Mouse (Mus musculus) forebrain, embryonic 11.5 days (tissue): ENCODE results near the gene Mfsd5. TPM values are rescaled to one million over a fixed set of nuclear protein-coding genes. Genes with fewer than 3 reads are reported as not detected.

Source experiments
- ATAC-seq: fragments of 200-750 bp; cut with Nextera tagmentation; replicated peaks from 2 replicates; pipeline ENCODE4 v1.8.0; 2017; ENCODE audit warnings: moderate TSS enrichment; ENCODE audit not compliant: low FRiP score
- DNase-seq: peaks from one replicate; pipeline ENCODE4 v3.0.0-alpha.2; 2017; ENCODE audit warnings: low spot score
- H3K27ac ChIP-seq: fragments of 300-500 bp; sonication (generic); 2 replicates; pipeline ENCODE4 v1.5.1; 2014; ENCODE audit warnings: low read depth, low read length
- H3K27me3 ChIP-seq: fragments of 300-500 bp; sonication (generic); 2 replicates; pipeline ENCODE4 v1.6.1; 2014; ENCODE audit warnings: mild to moderate bottlenecking, low read length, mixed read lengths; ENCODE audit not compliant: control insufficient read depth, insufficient read depth
- H3K36me3 ChIP-seq: fragments of 300-500 bp; sonication (generic); 2 replicates; pipeline ENCODE4 v1.6.1; 2014; ENCODE audit warnings: mild to moderate bottlenecking, low read length, moderate library complexity, mixed read lengths; ENCODE audit not compliant: control insufficient read depth, insufficient read depth
- H3K4me1 ChIP-seq: fragments of 300-500 bp; sonication (generic); replicated peaks from 2 replicates; pipeline ENCODE4 v1.6.1; 2014; ENCODE audit warnings: low read length, mixed read lengths; ENCODE audit not compliant: control insufficient read depth, insufficient read depth
- H3K4me2 ChIP-seq: fragments of 300-500 bp; sonication (generic); 2 replicates; pipeline ENCODE4 v1.6.1; 2014; ENCODE audit warnings: low read depth, mild to moderate bottlenecking, low read length, moderate library complexity, mixed read lengths; ENCODE audit not compliant: severe bottlenecking
- H3K4me3 ChIP-seq: fragments of 300-500 bp; sonication (generic); 2 replicates; pipeline ENCODE4 v1.5.1; 2014; ENCODE audit warnings: low read depth, low read length
- H3K9ac ChIP-seq: fragments of 300-500 bp; sonication (generic); 2 replicates; pipeline ENCODE4 v1.6.1; 2014; ENCODE audit warnings: low read length
- H3K9me3 ChIP-seq: fragments of 300-500 bp; sonication (generic); 2 replicates; pipeline ENCODE4 v1.6.1; 2016; ENCODE audit warnings: low read length, mixed read lengths; ENCODE audit not compliant: control insufficient read depth
- WGBS: fragments of 180-500 bp; shearing (Covaris S2); extraction: QIAGEN DNeasy Blood & Tissue Kit; methylation state at CpG from one replicate; pipeline ENCODE4 v1.1.7; 2014; 5-methylcytosine and 5-hydroxymethylcytosine counted together
- polyA plus RNA-seq: library from polyadenylated mRNA; unstranded; fragments of >200 nt; fragmentation: Nextera tagmentation; extraction: Ambion mirVana; gene quantifications from 2 replicates; pipeline ENCODE4 v1.2.1, GENCODE M21; 2014

Mfsd5 gene
- polyA plus RNA-seq, result 55.6 and 64.7 TPM in 2 replicates

DNA sequence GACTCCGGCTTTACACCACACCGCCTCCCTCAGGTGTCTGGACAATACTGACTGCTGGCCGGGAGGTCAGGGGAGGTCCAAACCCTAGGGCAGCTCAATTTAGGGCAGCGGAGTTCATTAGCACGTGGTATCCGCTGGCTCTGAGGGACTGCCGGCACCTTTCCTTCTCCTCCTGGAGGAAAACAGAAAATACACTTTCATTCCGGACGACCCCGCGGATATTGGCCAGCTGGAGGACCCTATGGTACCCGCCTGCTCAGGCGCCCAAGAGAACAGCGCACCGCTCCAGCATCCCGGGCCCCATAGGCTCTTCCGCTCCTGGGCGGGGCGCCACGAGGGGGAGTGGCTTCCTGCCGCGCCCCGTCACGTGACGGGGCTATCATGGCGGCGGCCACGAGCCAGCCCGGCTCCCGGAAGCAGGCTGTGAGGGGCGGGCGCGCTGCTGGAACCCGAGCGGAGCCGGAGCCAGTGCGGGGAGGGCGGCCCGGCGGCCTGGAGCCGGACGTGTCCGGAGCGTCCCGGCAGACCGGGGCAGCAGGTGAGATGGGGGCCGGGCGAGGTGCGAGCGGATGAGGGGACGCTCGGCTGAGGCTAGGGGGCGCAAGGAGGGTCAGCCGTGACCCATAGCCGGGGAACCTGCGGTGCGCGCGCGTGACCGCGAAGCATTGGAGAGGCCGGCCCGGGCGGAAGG is at the start of gene Mfsd5:
TSS of gene Mfsd5 (plus strand) at position 363 of the 691 bp plus-strand sequence.
- no peaks in the 10 kb centered on the region for H3K9me3 ChIP-seq
- DNase-seq, result peak; percentile 95
- H3K27ac ChIP-seq, result peak within 1 kb of the TSS; percentile 51
- ATAC-seq, result peak; percentile 98
- H3K9ac ChIP-seq, result peak within 1 kb of the TSS; percentile 83
- no peaks in the 10 kb centered on the region for H3K27me3 ChIP-seq
- H3K4me3 ChIP-seq, result peak within 1 kb of the TSS; percentile 91
- under 1% methylated on average over 65 of the region's 65 CpGs for WGBS
- 0 out of 2 replicates have a peak, but pooled peaks cover 5% of the 10 kb centered on the region for H3K4me1 ChIP-seq
- peaks cover 12% of the 10 kb centered on the region; the same call in 1 of the 2 replicates for H3K36me3 ChIP-seq
- peak within 1 kb of the TSS; percentile 87 for H3K4me2 ChIP-seq

DNA sequence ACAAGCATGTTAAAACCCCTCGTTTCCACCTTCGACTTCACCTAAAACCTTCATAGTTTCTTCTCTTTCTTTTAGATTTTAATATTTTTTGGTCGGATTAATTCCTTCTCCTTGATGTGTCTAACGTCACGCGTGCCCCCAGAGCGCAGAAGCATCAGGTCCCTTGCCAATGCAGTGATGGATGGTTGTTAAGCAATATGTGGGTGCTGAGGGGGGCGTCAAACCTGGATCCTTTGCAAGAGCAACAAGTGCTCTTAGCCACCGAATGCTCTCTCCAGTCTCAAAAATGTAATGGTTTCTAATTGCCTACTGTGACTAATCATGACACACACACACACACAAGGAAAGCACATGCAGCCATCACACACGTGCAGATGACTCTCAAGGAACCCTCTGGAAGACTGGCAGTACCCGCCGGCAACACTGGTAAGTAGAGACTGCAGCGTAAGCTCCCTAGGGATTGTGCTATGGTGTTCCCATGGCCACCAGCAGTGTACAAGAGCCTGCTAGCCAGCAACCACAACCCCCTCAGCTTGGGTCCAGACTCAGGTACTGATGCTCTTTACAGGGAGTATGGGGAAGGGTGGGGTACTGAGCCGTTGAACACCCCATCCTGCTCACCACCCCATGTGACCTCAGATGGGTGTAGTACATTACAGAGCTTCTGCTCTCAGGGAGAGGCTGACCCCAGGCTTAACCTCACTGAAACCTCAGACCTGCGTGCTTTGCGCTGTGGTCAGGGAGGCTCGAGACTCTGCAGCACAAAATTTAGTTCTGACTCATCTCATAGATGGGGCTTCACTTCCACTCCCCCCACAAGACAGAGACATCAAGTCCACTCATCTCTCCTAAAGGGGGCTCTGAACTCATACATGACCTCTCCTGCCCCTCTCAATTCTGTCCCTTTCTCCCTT is 48.6 kb upstream of the Mfsd5 start:
- no peak overlapping the region for H3K27ac ChIP-seq
- H3K4me1 ChIP-seq, result peaks cover 7% of the 10 kb centered on the region
- no peak for ATAC-seq
- H3K36me3 ChIP-seq, result no peaks in the 10 kb centered on the region
- DNase-seq, result no peak
- no peaks in the 10 kb centered on the region; the same call in 1 of the 2 replicates for H3K27me3 ChIP-seq
- 83% methylated on average over 17 of the region's 17 CpGs for WGBS
- H3K4me3 ChIP-seq, result no peak overlapping the region
- H3K9me3 ChIP-seq, result no peaks in the 10 kb centered on the region
- no peak overlapping the region for H3K4me2 ChIP-seq
- H3K9ac ChIP-seq, result no peak overlapping the region

DNA sequence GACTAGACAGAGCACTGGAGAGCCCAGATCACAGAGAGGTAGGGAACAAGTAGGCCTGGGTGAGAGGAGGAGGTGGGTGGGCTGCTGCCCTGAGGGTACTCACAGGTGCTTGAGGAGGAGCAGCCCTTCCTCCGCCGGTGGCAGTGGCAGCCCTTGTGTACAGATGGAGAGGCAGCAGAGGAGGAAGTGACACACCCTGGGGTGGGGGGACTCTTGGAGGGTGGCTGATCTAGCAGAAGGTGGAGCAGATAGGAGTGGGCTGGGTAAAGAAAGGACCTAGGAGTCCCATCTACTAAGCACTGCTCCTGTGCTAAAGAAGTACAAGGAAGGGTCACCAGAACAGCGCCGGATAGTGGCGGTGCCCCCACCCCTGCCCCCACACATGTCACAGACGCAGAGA is 47.5 kb upstream of the Mfsd5 start, which contains the start of gene Itgb7:
TSS of gene Itgb7 (minus strand) at position 197 of the 400 bp plus-strand sequence.
- Histone ChIP-seq H3K9me3 (no peaks in the 10 kb centered on the region), H3K4me3 (no peak within 1 kb of the TSS), H3K27ac (no peak within 1 kb of the TSS), H3K4me2 (no peak within 1 kb of the TSS), H3K9ac (no peak within 1 kb of the TSS), H3K4me1 (peaks cover 10% of the 10 kb centered on the region), H3K27me3 (no peaks in the 10 kb centered on the region; the same call in 1 of the 2 replicates), H3K36me3 (no peaks in the 10 kb centered on the region)
- DNase-seq (no peak), ATAC-seq (no peak)
- WGBS, result 61% methylated on average over 6 of the region's 6 CpGs

DNA sequence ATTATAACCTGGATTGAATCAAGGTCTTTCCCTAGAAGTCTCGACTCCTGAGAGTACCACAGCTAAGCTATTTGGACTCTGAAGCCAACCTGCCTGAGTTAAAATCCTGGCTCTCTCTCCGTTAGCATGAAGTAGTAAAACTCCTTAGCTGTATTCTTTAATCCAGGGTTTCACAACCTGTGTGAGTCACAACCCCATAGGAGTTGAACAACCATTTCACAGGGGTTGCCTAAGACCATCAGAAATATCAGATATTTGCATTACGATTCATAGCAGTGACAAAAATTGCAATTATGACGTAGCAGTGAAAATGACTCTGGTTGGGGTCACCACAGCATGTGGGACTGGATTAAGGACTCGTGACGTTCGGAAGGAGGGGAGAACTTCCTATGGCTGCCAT is 46.5 kb upstream of the Mfsd5 start:
- Histone ChIP-seq H3K27me3 (no peaks in the 10 kb centered on the region; the same call in 1 of the 2 replicates), H3K4me2 (no peak overlapping the region), H3K4me1 (peaks cover 10% of the 10 kb centered on the region), H3K27ac (no peak overlapping the region), H3K9me3 (no peaks in the 10 kb centered on the region), H3K4me3 (no peak overlapping the region), H3K9ac (no peak overlapping the region), H3K36me3 (no peaks in the 10 kb centered on the region)
- no peak for ATAC-seq
- no peak for DNase-seq
- WGBS, result 90% methylated on average over 7 of the region's 7 CpGs

DNA sequence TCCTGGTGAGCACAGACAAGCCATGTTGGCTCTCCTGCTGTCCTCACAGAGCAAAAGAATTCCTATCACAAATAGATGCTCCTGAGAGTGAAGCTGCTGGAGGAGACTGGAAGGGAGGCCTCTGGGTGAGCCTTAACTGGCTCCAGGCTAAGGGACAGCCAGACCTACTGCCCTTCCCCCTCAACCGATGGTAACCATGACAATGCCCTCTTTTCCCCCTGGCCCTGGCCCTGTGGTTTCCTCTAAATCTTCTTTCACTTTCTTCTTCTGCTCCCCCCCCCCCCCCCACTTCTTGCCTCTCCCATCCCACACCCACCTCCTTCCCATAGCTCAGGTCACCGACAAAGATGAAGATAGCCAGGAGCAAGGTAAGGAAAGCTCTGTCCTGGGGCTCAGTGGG is 45.4 kb upstream of the Mfsd5 start:
- no peak overlapping the region for H3K4me3 ChIP-seq
- no peak overlapping the region for H3K27ac ChIP-seq
- ATAC-seq, result no peak

DNA sequence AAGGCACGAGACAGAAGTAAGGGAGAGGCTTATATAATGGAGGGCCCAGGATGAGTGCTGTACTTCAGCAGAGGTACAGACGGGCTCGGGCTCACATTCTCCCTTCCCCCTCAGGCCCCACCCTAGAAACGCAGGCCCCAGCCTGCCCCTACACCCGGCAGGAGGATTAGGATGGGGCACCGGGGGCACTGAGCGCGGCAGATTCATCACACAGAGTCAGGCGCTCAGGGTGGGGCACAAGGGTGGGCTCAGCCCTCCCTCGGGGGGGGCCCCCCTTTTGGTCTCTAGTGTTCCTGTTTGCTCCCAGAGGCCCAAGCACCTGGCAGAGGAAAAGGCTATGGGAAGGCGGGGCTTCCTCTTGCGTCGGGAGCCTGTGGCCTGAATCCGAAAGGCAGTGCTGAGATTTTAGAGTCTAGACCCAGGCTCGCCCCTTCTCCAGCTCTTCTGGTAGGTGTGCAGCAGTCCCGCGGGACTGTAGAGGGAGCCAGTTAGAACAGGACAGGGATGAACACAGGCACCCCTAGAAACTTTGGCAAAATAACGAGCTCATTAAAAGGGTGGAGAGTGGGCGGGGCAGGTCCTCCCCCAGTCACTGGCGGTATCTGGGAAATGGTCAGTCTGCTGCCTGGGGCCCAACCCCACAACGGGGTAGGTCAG is 43.8 kb upstream of the Mfsd5 start:
- ATAC-seq (peak; percentile 60), DNase-seq (no peak)
- Histone ChIP-seq H3K27ac (0 out of 2 replicates have a peak overlapping the region, but pooled peaks have one; percentile 25), H3K27me3 (no peaks in the 10 kb centered on the region), H3K36me3 (no peaks in the 10 kb centered on the region), H3K9me3 (no peaks in the 10 kb centered on the region), H3K4me2 (peak overlapping the region; percentile 34), H3K4me1 (peaks cover 10% of the 10 kb centered on the region), H3K4me3 (0 out of 2 replicates have a peak overlapping the region, but pooled peaks have one; percentile 11), H3K9ac (peak overlapping the region; percentile 44)
- WGBS, result 23% methylated on average over 21 of the region's 21 CpGs

More for the DNA sequence above, 45.4 kb upstream of the Mfsd5 start:
- H3K4me2 ChIP-seq, result no peak overlapping the region
- DNase-seq, result no peak
- no peaks in the 10 kb centered on the region; the same call in 1 of the 2 replicates for H3K27me3 ChIP-seq
- 26% methylated on average over 2 of the region's 2 CpGs for WGBS
- no peaks in the 10 kb centered on the region for H3K36me3 ChIP-seq
- no peaks in the 10 kb centered on the region for H3K9me3 ChIP-seq
- H3K4me1 ChIP-seq, result peaks cover 10% of the 10 kb centered on the region
- no peak overlapping the region for H3K9ac ChIP-seq

DNA sequence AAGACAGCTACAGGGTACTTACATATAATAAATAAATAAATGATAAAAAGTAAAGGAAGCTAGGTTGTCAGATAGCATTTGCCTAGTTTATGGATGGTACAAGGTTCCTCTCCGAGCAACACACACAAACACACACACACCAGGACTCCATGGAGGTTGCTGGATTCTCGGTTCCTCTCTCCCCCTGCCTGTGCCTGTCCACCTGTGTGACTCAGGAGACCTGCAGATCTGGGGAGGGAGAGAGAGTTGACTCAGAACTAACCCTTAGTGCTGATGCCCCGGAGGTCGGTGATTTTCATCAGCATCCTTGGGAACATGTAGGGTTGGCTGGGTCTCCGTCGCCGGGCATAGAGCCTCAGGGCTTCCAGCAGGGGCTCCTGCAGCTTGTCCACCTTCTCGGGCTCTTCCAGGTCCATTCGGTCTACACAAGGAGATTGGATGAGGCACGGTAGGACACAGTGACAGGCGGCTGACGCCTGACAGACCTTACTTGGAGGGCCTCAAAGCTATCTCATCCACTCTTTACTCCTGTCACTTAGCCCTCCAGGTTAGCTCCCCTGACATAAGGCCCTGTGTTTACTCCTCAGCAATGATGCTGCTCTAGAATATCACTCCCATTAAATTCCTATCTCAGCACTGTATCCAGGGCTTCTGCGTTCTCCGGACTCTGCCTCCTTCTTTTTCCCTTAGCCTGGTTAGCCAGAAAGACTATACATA is 40.6 kb upstream of the Mfsd5 start:
- Histone ChIP-seq H3K36me3 (no peaks in the 10 kb centered on the region), H3K4me3 (no peak overlapping the region), H3K4me1 (peaks cover 16% of the 10 kb centered on the region), H3K27ac (no peak overlapping the region), H3K27me3 (peaks cover 6% of the 10 kb centered on the region), H3K9ac (no peak overlapping the region), H3K4me2 (no peak overlapping the region), H3K9me3 (no peaks in the 10 kb centered on the region)
- DNase-seq, result no peak
- 87% methylated on average over 14 of the region's 14 CpGs for WGBS
- no peak for ATAC-seq

DNA sequence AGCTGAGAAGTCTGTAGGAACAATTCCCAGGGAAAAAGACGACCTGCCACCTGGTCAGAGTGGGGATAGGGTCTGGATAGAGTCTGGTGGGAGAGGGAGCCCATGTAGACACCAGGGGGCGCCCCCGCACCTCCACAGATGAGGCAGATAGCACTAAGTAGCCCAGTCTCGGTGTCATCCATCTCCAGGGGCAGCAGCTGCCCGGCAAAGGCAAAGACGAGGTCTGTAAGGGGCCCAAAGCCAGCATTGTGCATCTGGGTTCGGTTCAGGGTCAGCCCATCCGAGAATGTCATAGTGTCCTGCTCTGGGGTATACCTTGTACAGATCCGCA is 40.0 kb upstream of the Mfsd5 start:
- DNase-seq, result peak; percentile 92
- no peak overlapping the region for H3K27ac ChIP-seq
- no peak overlapping the region for H3K9ac ChIP-seq
- no peaks in the 10 kb centered on the region for H3K9me3 ChIP-seq
- peak; percentile 79 for ATAC-seq
- H3K27me3 ChIP-seq, result peaks cover 11% of the 10 kb centered on the region
- H3K36me3 ChIP-seq, result no peaks in the 10 kb centered on the region
- H3K4me1 ChIP-seq, result peaks cover 18% of the 10 kb centered on the region
- no peak overlapping the region for H3K4me3 ChIP-seq
- no peak overlapping the region for H3K4me2 ChIP-seq
- whole genome bisulfite sequencing, result 11% methylated on average over 9 of the region's 9 CpGs
